Mouse (Mus musculus): ENCODE measurements around the gene Acot8. TPM values are rescaled to one million over a fixed set of nuclear protein-coding genes. Genes with fewer than 3 reads are reported as not detected.

The Acot8 gene
- total RNA-seq (2021): 1 to 10 TPM; 6.9 to 8.6 TPM
- long read RNA-seq, experiment 1, transcript Acot8-202 (6 exons, 1,152 nt): major isoform, 12 of 19 reads
- long read RNA-seq, experiment 1, partial matches to known transcripts: 5 of 19 reads
- long read RNA-seq, experiment 1, other reads (novel, unspliced or antisense): 1 of 19 reads
- long read RNA-seq, experiment 2, transcript Acot8-202 (6 exons, 1,152 nt): major isoform, 7 of 17 reads
- long read RNA-seq, experiment 2, partial matches to known transcripts: 1 of 17 reads
- long read RNA-seq, experiment 2, other reads (novel, unspliced or antisense): 8 of 17 reads

GRCm38 (mm10) chr2:164804533-164805331 lies at the start of gene Acot8, which contains the start of gene Zswim3:
Gene Acot8 (minus strand): TSS chr2:164804882.
Gene Zswim3 (plus strand): TSS chr2:164805098.
- intact Hi-C loops (cut with DNase I): no loop called here
- DNase-seq: peak; percentile 94 to 99

- intact Hi-C loops (cut with DNase I): no loop called here
- DNase-seq: no peak
These were observed 45.4 kb upstream of the Acot8 start for GRCm38 (mm10) chr2:164850061-164850460.

DNA sequence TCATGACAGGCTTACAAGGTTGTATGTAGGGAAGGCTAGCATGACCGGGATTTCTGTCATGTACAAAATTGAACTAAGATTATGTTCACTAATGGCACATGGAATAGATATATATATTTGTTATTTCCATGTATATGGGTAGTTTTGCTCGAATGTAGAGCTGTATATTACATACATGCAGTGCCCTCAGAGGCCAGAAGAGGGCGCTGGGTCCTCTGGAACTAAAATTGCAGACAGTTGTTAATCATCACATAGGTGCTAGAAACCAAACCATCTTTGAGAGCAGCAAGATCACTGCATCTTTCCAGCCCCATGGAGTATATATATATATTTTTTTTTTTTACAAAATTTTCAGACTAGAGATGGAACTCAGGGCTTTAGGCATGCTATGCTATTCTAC lies 41.1 kb upstream of the Acot8 start:
- no peak for DNase-seq
- intact Hi-C loops (cut with DNase I): no loop called here

- no peak for DNase-seq
- intact Hi-C loops (cut with DNase I): loop anchor here (10.0 kb wide), 1 partner anchor 70 kb away; no protein-coding TSS in a partner anchor
These were observed 30.5 kb upstream of the Acot8 start for GRCm38 (mm10) chr2:164835164-164835563.

GRCm38 (mm10) chr2:164834531-164834930 lies 29.8 kb upstream of the Acot8 start:
- no peak for DNase-seq
- intact Hi-C loops (cut with DNase I): loop anchor here (10.0 kb wide), 1 partner anchor 70 kb away; no protein-coding TSS in a partner anchor

GRCm38 (mm10) chr2:164833314-164833959 lies 28.8 kb upstream of the Acot8 start, which contains the start of gene Neurl2:
Gene Neurl2 (minus strand): TSS chr2:164833456.
- intact Hi-C loops (cut with DNase I): loop anchor here (10.0 kb wide), 1 partner anchor 71 kb away; no protein-coding TSS in a partner anchor
- peak; percentile 82 to 88 for DNase-seq

DNA sequence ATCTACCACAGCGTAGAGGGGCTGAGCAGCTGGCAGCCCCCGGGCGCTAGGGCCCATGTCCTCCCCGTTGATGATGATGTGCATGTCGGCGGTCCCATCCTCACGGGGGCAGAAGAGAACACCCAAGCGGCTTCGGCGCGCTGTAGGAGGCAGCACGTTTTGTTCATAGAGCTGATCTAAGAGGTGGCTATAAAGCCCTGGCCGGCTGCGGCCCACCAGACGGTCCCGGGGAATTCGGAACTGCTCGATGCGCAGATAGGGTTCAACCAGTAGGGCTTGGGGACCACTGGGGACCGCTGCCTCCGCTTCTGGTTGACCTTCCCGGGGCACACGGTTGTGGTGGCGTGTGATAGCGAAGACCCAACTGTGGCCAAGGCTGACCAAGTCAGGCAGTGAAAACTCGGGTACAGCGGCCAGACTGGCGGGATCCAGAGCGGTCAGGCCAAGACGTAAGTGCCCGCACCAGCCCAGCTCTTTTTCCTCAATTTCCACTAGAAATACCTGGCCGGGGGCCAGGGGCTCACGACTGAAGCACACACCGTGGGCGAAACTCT lies 28.1 kb upstream of the Acot8 start, which contains the start of gene Ctsa:
Gene Ctsa (plus strand): TSS at position 126 of the 554 bp plus-strand sequence.
- peak; percentile 71 for DNase-seq
- intact Hi-C loops (cut with DNase I): loop anchor here (10.0 kb wide), 1 partner anchor 72 kb away; no protein-coding TSS in a partner anchor

DNA sequence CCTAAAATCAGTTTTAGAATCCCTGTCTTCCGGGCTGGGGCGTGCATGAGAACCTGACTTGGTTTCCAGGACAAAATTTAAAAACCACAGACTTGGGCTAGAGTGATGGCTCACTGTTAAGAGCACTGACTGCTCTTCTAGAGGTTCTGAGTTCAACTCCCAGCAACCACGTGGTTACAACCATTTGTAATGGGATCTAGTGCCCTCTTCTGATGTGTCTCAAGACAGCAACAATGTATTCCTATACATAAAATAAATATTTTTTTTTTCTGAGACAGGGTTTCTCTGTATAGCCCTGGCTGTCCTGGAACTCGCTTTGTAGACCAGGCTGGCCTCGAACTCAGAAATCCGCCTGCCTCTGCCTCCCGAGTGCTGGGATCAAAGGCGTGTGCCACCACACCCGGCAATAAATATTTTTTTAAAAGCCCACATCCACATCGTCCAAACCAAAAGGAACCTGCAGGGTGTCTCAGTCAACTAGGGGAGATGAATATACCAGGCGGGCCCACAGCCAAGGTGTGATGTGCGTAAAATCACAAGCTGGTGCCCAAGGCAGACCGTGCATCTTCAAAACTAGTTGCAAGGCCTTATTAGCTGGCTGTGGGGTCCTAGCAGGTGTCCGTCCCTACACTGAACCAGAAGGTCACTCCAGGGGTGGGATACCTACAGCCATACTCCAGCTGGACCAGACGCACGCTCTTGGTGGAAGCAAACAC lies 27.5 kb upstream of the Acot8 start:
- DNase-seq: no peak
- intact Hi-C loops (cut with DNase I): loop anchor here (10.0 kb wide), 1 partner anchor 73 kb away; no protein-coding TSS in a partner anchor

DNA sequence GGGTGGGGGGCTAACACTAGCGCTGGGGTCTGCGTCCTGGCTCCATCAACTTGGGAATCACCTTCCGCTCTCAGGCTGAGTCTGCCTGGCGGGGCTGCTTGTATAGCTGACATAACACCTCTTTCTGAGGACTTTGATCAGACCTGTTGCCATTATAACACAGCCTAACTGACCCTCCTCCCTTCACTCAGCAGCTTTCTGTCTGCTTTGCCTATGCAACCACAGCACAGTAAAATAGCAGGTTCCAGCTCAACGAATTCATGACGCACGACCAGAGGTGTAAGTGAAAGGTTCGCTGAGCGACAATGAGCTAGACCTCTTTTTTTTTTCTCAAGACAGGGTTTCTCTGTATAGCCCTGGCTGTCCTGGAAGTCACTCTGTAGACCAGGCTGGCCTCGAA lies 26.3 kb upstream of the Acot8 start:
- intact Hi-C loops (cut with DNase I): loop anchor here (10.0 kb wide), 1 partner anchor 74 kb away; no protein-coding TSS in a partner anchor
- DNase-seq: no peak

DNA sequence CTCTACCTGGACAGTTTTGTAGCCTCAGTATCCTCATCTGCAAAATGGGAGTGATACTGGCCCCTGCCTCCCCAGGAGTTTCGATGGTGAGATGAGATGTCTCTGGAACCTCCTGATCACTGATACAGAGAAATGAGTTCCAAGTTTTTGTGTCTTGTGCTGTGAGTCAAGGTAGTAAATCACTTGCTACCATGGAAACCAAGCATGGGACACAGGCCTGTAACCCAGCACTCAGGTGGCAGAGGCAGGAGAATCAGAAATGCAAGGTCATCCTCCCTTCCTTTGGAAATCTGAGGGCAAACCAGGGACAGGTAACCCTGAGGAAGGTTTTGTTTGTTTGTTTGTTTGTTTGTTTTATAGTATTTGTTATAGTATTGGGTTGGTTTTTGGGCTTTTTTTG lies 24.4 kb upstream of the Acot8 start:
- DNase-seq: no peak
- intact Hi-C loops (cut with DNase I): loop anchor here (10.0 kb wide), 1 partner anchor 206 kb away; the partner anchor contains the start of gene Ncoa5

DNA sequence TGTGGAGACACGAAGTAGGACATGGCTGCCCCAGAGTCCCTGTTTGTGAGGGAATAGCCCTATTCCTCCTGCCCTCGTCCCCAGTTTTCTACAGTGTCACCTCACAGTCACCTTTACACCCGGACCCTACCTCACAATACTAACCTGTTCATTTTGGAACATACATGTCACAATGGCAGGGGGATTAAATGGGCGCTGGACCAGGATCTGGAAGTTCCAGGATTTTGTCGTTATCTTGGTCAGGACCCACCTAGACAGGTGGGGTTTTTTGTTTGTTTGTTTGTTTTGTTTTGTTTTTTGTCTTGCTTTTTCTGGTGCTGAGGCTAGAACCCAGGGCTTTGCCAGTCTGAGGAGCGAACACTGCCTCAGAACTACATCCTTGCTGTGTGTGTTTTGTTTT lies 23.8 kb upstream of the Acot8 start, which contains the start of gene Spata25:
Gene Spata25 (minus strand): TSS at position 101 of the 400 bp plus-strand sequence.
- intact Hi-C loops (cut with DNase I): loop anchor here (10.0 kb wide), 1 partner anchor 206 kb away; the partner anchor contains the start of gene Ncoa5
- DNase-seq: no peak

DNA sequence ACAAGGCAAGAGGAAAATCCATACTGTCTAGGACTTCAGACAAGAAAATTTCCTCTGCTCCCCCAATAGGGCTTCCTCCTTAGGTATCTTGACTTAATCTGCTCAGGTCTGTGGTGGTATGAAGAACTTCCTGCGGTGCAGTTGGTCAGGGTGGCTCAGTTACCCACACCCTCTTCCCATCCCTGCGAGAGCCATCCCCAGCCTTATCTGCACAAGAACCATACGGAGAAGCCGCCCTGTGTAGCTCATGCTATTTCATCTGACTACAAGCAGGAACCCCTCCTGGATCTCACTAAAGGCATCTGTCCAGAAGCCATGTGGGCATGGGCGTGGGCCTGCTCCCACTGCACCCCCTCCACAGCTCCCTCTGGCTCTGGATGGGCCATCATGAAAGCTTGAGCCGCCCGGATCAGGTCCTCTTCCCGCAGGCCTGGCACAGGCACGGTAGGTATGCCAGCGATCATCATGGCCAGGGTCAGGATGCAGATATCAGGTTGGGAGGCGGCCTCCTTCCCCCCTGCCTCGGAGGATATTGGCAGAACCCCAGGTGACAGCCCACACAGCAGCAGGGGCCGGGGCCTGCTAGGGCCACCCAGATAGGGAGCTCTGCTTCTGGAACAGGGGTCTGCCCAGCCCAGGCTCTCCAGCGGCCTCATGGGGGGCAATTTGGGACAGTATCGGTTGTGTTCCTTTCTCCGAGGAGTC lies 22.6 kb upstream of the Acot8 start:
- intact Hi-C loops (cut with DNase I): loop anchor here (10.0 kb wide), 1 partner anchor 208 kb away; the partner anchor contains the start of gene Ncoa5
- no peak for DNase-seq

DNA sequence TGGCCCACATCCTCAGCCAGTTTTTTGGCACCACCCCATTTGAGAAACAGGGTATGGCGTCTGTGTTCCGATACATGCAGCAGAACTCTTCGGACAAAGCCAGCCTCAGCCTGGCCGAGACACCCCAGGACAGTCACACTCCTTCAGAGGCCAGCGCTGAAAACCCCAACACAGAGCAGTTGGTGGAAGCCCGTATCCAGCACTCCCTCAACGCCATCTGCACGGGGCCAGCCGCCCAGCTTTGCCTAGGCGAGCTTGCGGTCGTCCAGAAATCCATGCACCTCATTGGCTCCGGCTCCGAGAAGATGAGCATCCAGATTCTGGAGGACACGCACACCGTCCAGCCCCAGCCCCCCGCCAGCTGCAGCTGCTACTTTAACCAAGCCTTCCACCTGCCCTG lies 20.8 kb upstream of the Acot8 start:
- no peak for DNase-seq
- intact Hi-C loops (cut with DNase I): loop anchor here (10.0 kb wide), 1 partner anchor 209 kb away; the partner anchor contains the start of gene Ncoa5

GRCm38 (mm10) chr2:164823969-164824368 lies 19.3 kb upstream of the Acot8 start:
- intact Hi-C loops (cut with DNase I): loop anchor here (10.0 kb wide), 1 partner anchor 211 kb away; the partner anchor contains the start of gene Ncoa5
- DNase-seq: no peak

GRCm38 (mm10) chr2:164823181-164823585 lies 18.5 kb upstream of the Acot8 start:
- intact Hi-C loops (cut with DNase I): loop anchor here (10.0 kb wide), 1 partner anchor 212 kb away; the partner anchor contains the start of gene Ncoa5

GRCm38 (mm10) chr2:164822636-164823165 lies 18.0 kb upstream of the Acot8 start, which contains the start of gene Zswim1:
Gene Zswim1 (plus strand): TSS chr2:164822686.
- peak; percentile 100 for DNase-seq
- intact Hi-C loops (cut with DNase I): loop anchor here (10.0 kb wide), 1 partner anchor 212 kb away; the partner anchor contains the start of gene Ncoa5

More at GRCm38 (mm10) chr2:164823181-164823585, 18.5 kb upstream of the Acot8 start:
- DNase-seq: no peak

- no peak for DNase-seq
- intact Hi-C loops (cut with DNase I): loop anchor here (10.0 kb wide), 1 partner anchor 214 kb away; the partner anchor contains the start of gene Ncoa5
These were observed 16.4 kb upstream of the Acot8 start for GRCm38 (mm10) chr2:164821060-164821459.

- no peak for DNase-seq
- intact Hi-C loops (cut with DNase I): no loop called here
These were observed 13.0 kb upstream of the Acot8 start for GRCm38 (mm10) chr2:164817703-164818102.

Data from gastrocnemius, postnatal 36 days (tissue).